Mouse (Mus musculus) olfactory bulb, adult 2 months (tissue): Measurements from ENCODE around the gene Ssmem1.

ENCODE experiments used
- CTCF ChIP-seq: fragments of 200-500 bp; IDR thresholded peaks from 2 replicates; pipeline ENCODE4 v1.5.1; 2012; ENCODE audit warnings: low read depth, mild to moderate bottlenecking, low read length, moderate library complexity; ENCODE audit not compliant: insufficient read depth
- POLR2A ChIP-seq: fragments of 200-500 bp; IDR thresholded peaks from 2 replicates; pipeline ENCODE4 v1.6.1; 2012; ENCODE audit warnings: mild to moderate bottlenecking, low read depth, low read length, moderate library complexity; ENCODE audit not compliant: insufficient read depth

GRCm38 (mm10) chr6:30471706-30472105 lies 37.9 kb upstream of the Ssmem1 start:
- TF ChIP-seq CTCF (no peak), POLR2A (no peak)
